In the genomic region with DNA sequence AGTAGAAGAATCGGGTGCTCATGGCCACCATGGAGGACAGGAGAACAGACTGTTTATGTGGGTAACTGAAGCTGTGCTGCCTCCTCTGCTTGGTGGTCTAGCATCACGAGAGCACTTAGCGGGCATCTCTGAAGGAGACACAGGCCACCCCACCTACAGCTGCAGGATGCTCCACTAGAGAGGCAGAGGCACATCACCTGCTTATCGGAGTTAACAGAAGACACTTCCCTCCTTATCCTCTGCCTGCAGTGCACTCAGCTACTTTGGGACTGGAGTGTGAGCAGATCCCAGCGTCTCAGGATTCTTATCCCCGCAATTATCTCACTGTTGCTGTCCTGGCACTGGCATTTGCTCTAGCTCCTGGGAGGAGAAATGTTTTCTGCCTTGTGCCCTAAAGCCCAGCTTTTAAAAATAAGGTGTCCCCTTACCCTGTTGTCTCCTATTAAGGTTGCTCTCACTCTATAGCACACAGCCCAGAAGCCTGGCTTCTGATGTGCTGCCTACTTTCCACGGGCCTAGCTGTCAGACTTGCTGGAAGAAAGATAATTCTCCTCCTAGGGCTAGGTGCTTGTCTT, we compare ENCODE assay signal across 8 mouse cellular contexts. TPM values are rescaled to one million over a fixed set of nuclear protein-coding genes. Genes with fewer than 3 reads are reported as not detected.
A peak's percentile ranks its signal among the peaks of the same experiment; 100 is the strongest.
DNase-seq lines count a peak whose midpoint lies in the region; ATAC-seq and TF ChIP-seq lines count a peak whose summit lies in the region.

No protein-coding gene starts in this region.

- H3K4me1 ChIP-seq in lung, postnatal 0 days (ENCODE audit: insufficient read depth, low read depth, low read length), result peaks cover 10% of the 10 kb centered on the region; the same call in 1 of the 2 replicates

- TF ChIP-seq EP300 in lung, postnatal 0 days (IDR thresholded peaks at IDR 0.05), result no peak

- H3K27me3 ChIP-seq in lung, postnatal 0 days (replicated peaks; ENCODE audit: insufficient read depth, low read length), result 0 out of 2 replicates have a peak, but pooled peaks cover 11% of the 10 kb centered on the region

- no peak overlapping the region for H3K27ac ChIP-seq in lung, postnatal 0 days (ENCODE audit: low read length)

- 13% methylated on average over 7 of the region's 7 CpGs for WGBS in lung, postnatal 0 days

- H3K36me3 ChIP-seq in lung, postnatal 0 days (ENCODE audit: insufficient read depth, low read length), result no peaks in the 10 kb centered on the region

- H3K4me2 ChIP-seq in lung, postnatal 0 days (replicated peaks; ENCODE audit: low read depth, low read length), result 0 out of 2 replicates have a peak overlapping the region, but pooled peaks have one; percentile 8

- no peak overlapping the region for H3K9ac ChIP-seq in lung, postnatal 0 days (replicated peaks; ENCODE audit: low read depth)

- TF ChIP-seq CTCF in lung, postnatal 0 days (IDR thresholded peaks at IDR 0.05), result no peak

- ATAC-seq in lung, postnatal 0 days, result no peak
- peak; percentile 43 for ATAC-seq in megakaryocyte, adult 5-6 weeks (ENCODE audit: poor library complexity, severe bottlenecking)
- ATAC-seq in frontal cortex, adult (ENCODE audit: low TSS enrichment), result no peak

- H3K9me3 ChIP-seq in lung, postnatal 0 days (ENCODE audit: low read length), result no peaks in the 10 kb centered on the region

- no peak for DNase-seq in lung, postnatal 0 days (ENCODE audit: low spot score)
- no peak for DNase-seq in lung, postnatal 14 days
- peak; percentile 26 for DNase-seq in forelimb bud, embryonic 11.5 days (ENCODE audit: low read depth, low spot score)
- DNase-seq in yolk sac, embryonic 10.5 days (ENCODE audit: low spot score), result peak; percentile 47
- DNase-seq in lung, adult 18-20 months, result no peak
- DNase-seq in adrenal gland, adult 18-20 months (ENCODE audit: low spot score in 2 of 2), result no peak

- H3K4me3 ChIP-seq in lung, postnatal 0 days (ENCODE audit: low read depth, low read length), result no peak overlapping the region

RNA-seq across cellular contexts. Expression of a gene that starts 1.6 kb away (rescaled TPM):
- polyA plus RNA-seq in lung, postnatal 0 days (2015; fragmentation: Nextera tagmentation; extraction: Ambion mirVana), result 2.6 and 3.4 TPM in 2 replicates
- 0.16 and 0.82 TPM in 2 replicates for total RNA-seq in megakaryocyte, adult 5-6 weeks (2015)
- 0.40 and 0.69 TPM in 2 replicates for total RNA-seq in megakaryocyte, adult 5-6 weeks (2017)
- 1 to 10 TPM; 4.8 to 5.1 TPM for total RNA-seq in adrenal gland, adult 18-20 months (2021)

RNA-seq across cellular contexts. Expression of a gene that starts 8.0 kb away (rescaled TPM):
- polyA plus RNA-seq in lung, postnatal 0 days (2015; fragmentation: Nextera tagmentation; extraction: Ambion mirVana), result 5.6 and 6.5 TPM in 2 replicates
- total RNA-seq in megakaryocyte, adult 5-6 weeks (2015), result not detected in 2 replicates
- not detected in 2 replicates for total RNA-seq in megakaryocyte, adult 5-6 weeks (2017)
- 1 to 10 TPM; 1.5 to 1.8 TPM for total RNA-seq in adrenal gland, adult 18-20 months (2021)

RNA-seq across cellular contexts. Expression of a gene that starts 8.3 kb away (rescaled TPM):
- 19.3 and 19.5 TPM in 2 replicates for polyA plus RNA-seq in lung, postnatal 0 days (2015; fragmentation: Nextera tagmentation; extraction: Ambion mirVana)
- 33.1 and 34.5 TPM in 2 replicates for total RNA-seq in megakaryocyte, adult 5-6 weeks (2015)
- total RNA-seq in megakaryocyte, adult 5-6 weeks (2017), result 33.1 and 36.2 TPM in 2 replicates
- total RNA-seq in adrenal gland, adult 18-20 months (2021), result 10 to 100 TPM; 13.4 to 15.3 TPM

RNA-seq across cellular contexts. Expression of a gene that starts 20.5 kb away (rescaled TPM):
- 15.8 and 19.9 TPM in 2 replicates for polyA plus RNA-seq in lung, postnatal 0 days (2015; fragmentation: Nextera tagmentation; extraction: Ambion mirVana)
- 39.8 and 42.7 TPM in 2 replicates for total RNA-seq in megakaryocyte, adult 5-6 weeks (2015)
- 32.6 and 37.9 TPM in 2 replicates for total RNA-seq in megakaryocyte, adult 5-6 weeks (2017)
- 10 to 100 TPM; 62.0 to 70.2 TPM for total RNA-seq in adrenal gland, adult 18-20 months (2021)

RNA-seq across cellular contexts. Expression of a gene that starts 39.8 kb away (rescaled TPM):
- polyA plus RNA-seq in lung, postnatal 0 days (2015; fragmentation: Nextera tagmentation; extraction: Ambion mirVana), result 269 and 283 TPM in 2 replicates
- total RNA-seq in megakaryocyte, adult 5-6 weeks (2015), result 1.5 and 2.1 TPM in 2 replicates
- 0.94 and 2.2 TPM in 2 replicates for total RNA-seq in megakaryocyte, adult 5-6 weeks (2017)
- total RNA-seq in adrenal gland, adult 18-20 months (2021), result 100 to 1,000 TPM in 1 of 2 experiments, 10 to 100 TPM in 1; 78.6 to 115 TPM

Comparison
In these comparisons a context has a peak if more than half of its experiments do, and no peak if none do; other contexts are left out.
1. DNase-seq: peak in forelimb bud, embryonic 11.5 days (single experiment) and yolk sac, embryonic 10.5 days (single experiment); none in lung, postnatal 0 days (single experiment), lung, postnatal 14 days (single experiment), lung, adult 18-20 months (0 of 2) and adrenal gland, adult 18-20 months (0 of 2).